Mouse (Mus musculus): ENCODE measurements around the gene 4930544D05Rik. TPM values are rescaled to one million over a fixed set of nuclear protein-coding genes. Genes with fewer than 3 reads are reported as not detected.

4930544D05Rik gene
- polyA plus RNA-seq (2021; fragmentation: Nextera tagmentation): not detected in 2 replicates
- long read RNA-seq, experiment 1: 0 reads
- long read RNA-seq, experiment 2: 0 reads

GRCm38 (mm10) chr11:70615516-70616093, at the start of gene 4930544D05Rik:
Gene 4930544D05Rik (plus strand): TSS chr11:70615848.

DNA sequence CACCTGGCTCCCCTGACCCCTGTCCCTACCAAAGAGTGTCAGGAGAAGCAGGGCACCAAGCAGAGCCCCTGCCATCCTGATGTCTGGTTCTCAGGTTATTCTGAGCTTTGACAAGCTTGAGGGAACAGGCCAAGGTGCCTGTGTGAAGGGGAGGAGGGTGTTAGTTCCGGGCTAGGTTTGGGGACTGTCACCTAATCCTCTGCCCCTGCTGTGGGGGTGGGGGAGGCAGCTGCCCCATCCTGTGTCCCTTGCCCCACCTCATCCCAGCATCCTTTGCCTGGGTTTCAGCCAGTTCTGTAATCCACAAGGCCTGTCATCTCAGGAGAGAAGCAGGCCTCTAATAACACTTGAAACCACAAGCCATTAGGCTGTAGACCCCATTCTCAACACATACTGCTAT, 3.5 kb downstream of the 4930544D05Rik start, which contains the start of gene Chrne:
Chrne (minus strand) TSS at position 116 of the 400 bp plus-strand sequence.

GRCm38 (mm10) chr11:70638714-70639278, 23.1 kb downstream of the 4930544D05Rik start, which contains the start of gene Gp1ba:
Gene Gp1ba (plus strand): TSS chr11:70639122.

DNA sequence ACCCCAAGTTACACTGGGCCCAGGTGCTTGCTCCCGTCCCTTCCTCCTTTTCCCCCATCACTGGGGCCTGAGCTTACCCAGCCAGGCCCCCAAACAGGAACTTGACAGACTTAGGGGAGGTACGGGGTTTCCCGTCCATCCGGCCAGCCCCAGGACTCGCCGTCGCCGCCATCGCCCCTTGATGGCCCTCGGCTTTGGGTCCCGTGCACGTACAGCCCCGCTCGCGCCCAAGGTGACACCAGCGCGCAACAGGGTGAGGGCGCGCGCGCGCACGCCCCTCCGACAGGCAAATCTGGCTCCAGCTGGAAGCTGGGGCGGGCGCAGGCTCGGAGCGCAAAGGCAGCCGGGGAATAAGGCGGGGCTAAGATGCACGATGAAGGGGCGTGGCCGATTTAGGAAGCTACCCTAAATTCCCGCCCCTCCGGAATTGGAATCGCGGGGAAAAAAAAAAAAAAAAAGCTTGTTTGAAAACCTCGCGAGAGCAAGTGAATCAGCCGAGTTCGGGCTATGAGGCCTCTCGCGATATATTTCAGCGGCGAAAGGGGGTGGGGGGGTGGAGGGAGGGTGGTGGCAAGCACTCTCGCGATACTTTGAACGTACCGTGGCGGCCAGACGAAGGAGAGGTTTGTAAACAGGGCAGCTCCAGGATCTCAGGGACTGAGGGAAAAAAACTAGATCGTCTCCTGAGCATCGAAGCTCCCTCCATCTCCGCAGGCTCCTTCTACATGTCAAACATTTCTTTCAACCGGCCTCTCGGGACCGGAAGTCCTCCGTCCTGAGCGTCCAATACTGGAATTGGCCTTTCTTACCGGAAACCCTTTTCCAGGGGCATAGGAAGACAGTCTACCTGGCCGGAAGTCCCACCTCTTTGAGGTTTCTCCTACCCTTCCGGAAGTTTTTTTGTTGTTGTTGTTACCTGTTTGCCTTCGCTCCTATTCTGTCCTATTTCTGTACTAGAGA, 31.3 kb downstream of the 4930544D05Rik start, which contains the start of the genes Rnf167 and Slc25a11:
Rnf167 (plus strand) TSS at position 545 of the 960 bp plus-strand sequence.
Slc25a11 (minus strand) TSS at position 789 of the 960 bp plus-strand sequence.

DNA sequence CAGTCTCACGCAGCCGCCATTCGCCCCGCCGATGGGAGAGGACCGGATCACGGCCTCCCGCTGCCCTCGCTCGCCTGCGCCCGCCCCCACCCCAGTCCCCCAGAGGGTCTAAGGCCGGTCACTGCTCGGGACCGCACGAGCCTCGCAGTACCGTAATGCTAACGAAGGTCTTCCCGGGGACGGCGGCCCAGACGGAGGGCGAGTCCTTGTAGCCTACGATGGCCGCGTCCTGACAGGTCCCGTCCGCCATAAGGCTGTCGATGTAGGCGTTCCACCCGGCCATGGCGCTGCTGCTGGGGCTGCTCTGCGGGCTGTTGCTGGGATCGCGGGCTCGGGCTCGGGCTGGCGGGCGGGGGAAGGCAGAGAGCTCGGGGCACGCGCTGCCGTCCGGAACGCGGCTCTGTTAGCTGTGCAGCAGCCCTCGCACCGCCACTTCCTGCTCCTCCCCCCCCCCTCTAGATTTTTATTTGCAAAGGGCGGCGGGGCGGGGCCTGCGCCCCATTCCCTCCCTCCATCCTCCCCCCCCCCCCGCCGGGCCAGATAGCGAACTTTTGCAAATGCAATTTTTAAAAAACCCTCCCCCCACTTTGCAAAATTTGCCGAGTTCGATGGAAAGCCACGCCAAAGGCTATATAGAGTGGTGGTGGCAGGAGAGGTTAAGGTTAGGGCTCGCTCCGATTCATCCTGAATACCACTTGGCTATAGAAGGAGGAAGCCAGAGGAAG, 38.7 kb downstream of the 4930544D05Rik start, which contains the start of gene Pfn1:
Pfn1 (minus strand) TSS at position 447 of the 725 bp plus-strand sequence.

GRCm38 (mm10) chr11:70656964-70657363, 41.3 kb downstream of the 4930544D05Rik start, which contains the start of gene Eno3:
Gene Eno3 (plus strand): TSS chr11:70657202.

Other genes starting within 250 kb of the 4930544D05Rik start
- gene Pelp1, start 205.8 kb upstream of the 4930544D05Rik start, polyA plus RNA-seq (2021; fragmentation: Nextera tagmentation): 4.6 and 12.1 TPM in 2 replicates
- gene Arrb2, start 183.2 kb upstream of the 4930544D05Rik start, polyA plus RNA-seq (2021; fragmentation: Nextera tagmentation): 4.4 and 10.5 TPM in 2 replicates
- 17.4 and 19.0 TPM in 2 replicates for gene Med11, start 163.9 kb upstream of the 4930544D05Rik start, polyA plus RNA-seq (2021; fragmentation: Nextera tagmentation)
- gene Zmynd15, start 156.4 kb upstream of the 4930544D05Rik start, polyA plus RNA-seq (2021; fragmentation: Nextera tagmentation): 0.15 TPM in 1 of 2 replicates, not detected in the other
- 2.2 and 3.3 TPM in 2 replicates for gene Cxcl16, start 155.9 kb upstream of the 4930544D05Rik start, polyA plus RNA-seq (2021; fragmentation: Nextera tagmentation)
- 0.38 and 0.93 TPM in 2 replicates for gene Tm4sf5, start 110.6 kb upstream of the 4930544D05Rik start, polyA plus RNA-seq (2021; fragmentation: Nextera tagmentation)
- gene Vmo1, start 101.2 kb upstream of the 4930544D05Rik start, polyA plus RNA-seq (2021; fragmentation: Nextera tagmentation): 0.33 and 0.36 TPM in 2 replicates
- gene Gltpd2, start 96.7 kb upstream of the 4930544D05Rik start, polyA plus RNA-seq (2021; fragmentation: Nextera tagmentation): 0.38 TPM in 1 of 2 replicates, not detected in the other
- 559 and 574 TPM in 2 replicates for gene Psmb6, start 90.5 kb upstream of the 4930544D05Rik start, polyA plus RNA-seq (2021; fragmentation: Nextera tagmentation)
- gene Gm40193, start 82.9 kb upstream of the 4930544D05Rik start, polyA plus RNA-seq (2021; fragmentation: Nextera tagmentation): not detected in 2 replicates
- 5.1 and 8.5 TPM in 2 replicates for gene Pld2, start 75.8 kb upstream of the 4930544D05Rik start, polyA plus RNA-seq (2021; fragmentation: Nextera tagmentation)
- 16.0 and 79.5 TPM in 2 replicates for gene Mink1, start 53.0 kb upstream of the 4930544D05Rik start, polyA plus RNA-seq (2021; fragmentation: Nextera tagmentation)
- gene Chrne, start 3.4 kb downstream of the 4930544D05Rik start, polyA plus RNA-seq (2021; fragmentation: Nextera tagmentation): 0.31 TPM in 1 of 2 replicates, not detected in the other
- 0.10 TPM in 2 replicates for gene Gp1ba, start 23.3 kb downstream of the 4930544D05Rik start, polyA plus RNA-seq (2021; fragmentation: Nextera tagmentation)
- gene Rnf167, start 31.4 kb downstream of the 4930544D05Rik start, polyA plus RNA-seq (2021; fragmentation: Nextera tagmentation): 81.8 and 93.4 TPM in 2 replicates
- 175 and 205 TPM in 2 replicates for gene Slc25a11, start 31.6 kb downstream of the 4930544D05Rik start, polyA plus RNA-seq (2021; fragmentation: Nextera tagmentation)
- gene Pfn1, start 38.8 kb downstream of the 4930544D05Rik start, polyA plus RNA-seq (2021; fragmentation: Nextera tagmentation): 296 and 431 TPM in 2 replicates
- 4.1 and 5.0 TPM in 2 replicates for gene Eno3, start 41.4 kb downstream of the 4930544D05Rik start, polyA plus RNA-seq (2021; fragmentation: Nextera tagmentation)
- gene Spag7, start 53.6 kb downstream of the 4930544D05Rik start, polyA plus RNA-seq (2021; fragmentation: Nextera tagmentation): 75.7 and 84.4 TPM in 2 replicates
- 53.9 and 107 TPM in 2 replicates for gene Camta2, start 72.3 kb downstream of the 4930544D05Rik start, polyA plus RNA-seq (2021; fragmentation: Nextera tagmentation)
- gene Inca1, start 84.3 kb downstream of the 4930544D05Rik start, polyA plus RNA-seq (2021; fragmentation: Nextera tagmentation): 3.7 and 3.8 TPM in 2 replicates
- 0.82 and 4.5 TPM in 2 replicates for gene Kif1c, start 84.7 kb downstream of the 4930544D05Rik start, polyA plus RNA-seq (2021; fragmentation: Nextera tagmentation)
- 10.3 and 10.8 TPM in 2 replicates for gene Zfp3, start 148.4 kb downstream of the 4930544D05Rik start, polyA plus RNA-seq (2021; fragmentation: Nextera tagmentation)
- gene Scimp, start 196.7 kb downstream of the 4930544D05Rik start, polyA plus RNA-seq (2021; fragmentation: Nextera tagmentation): 0.20 TPM in 1 of 2 replicates, not detected in the other
- 88.3 and 101 TPM in 2 replicates for gene Rabep1, start 228.9 kb downstream of the 4930544D05Rik start, polyA plus RNA-seq (2021; fragmentation: Nextera tagmentation)